Mouse (Mus musculus): ENCODE measurements around the gene Rere. TPM values are rescaled to one million over a fixed set of nuclear protein-coding genes. Genes with fewer than 3 reads are reported as not detected.

The Rere gene
- polyA plus RNA-seq, 1 experiment from 2014 or later = 57.2 TPM

DNA sequence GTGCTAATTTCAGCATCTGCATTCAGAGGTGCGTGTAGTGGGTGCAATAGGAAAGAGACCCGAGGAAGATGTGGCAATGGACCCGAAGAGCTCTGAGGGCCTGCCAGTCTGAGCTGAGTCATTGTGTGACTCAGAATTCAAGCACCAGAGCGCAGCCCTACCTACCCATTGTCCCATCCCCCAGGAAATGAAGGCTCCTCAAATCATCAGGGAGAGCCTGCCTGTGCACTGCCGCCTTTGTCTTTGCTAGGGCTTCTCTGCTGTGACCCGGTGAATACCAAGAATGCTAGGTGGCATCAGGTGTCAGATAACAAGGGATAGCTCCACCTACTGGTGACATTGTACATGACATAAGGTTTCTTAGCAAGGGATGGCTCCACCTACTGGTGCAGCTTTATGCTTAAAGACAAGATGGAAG lies 41.5 kb upstream of the Rere start:
- H3K4me1 ChIP-seq = peaks cover 48% of the 10 kb centered on the region
- H3K36me3 ChIP-seq = peaks cover 45% of the 10 kb centered on the region
- WGBS = 3% methylated on average over 6 of the region's 6 CpGs
- H3K27ac ChIP-seq = no peak overlapping the region
- no peaks in the 10 kb centered on the region for H3K27me3 ChIP-seq (replicated peaks)
- H3K4me2 ChIP-seq (replicated peaks) = peak overlapping the region; percentile 80
- H3K9me3 ChIP-seq = no peaks in the 10 kb centered on the region
- no peak overlapping the region for H3K9ac ChIP-seq
- H3K4me3 ChIP-seq = no peak overlapping the region
- ATAC-seq (ENCODE audit: low FRiP score, low read depth) = no peak

DNA sequence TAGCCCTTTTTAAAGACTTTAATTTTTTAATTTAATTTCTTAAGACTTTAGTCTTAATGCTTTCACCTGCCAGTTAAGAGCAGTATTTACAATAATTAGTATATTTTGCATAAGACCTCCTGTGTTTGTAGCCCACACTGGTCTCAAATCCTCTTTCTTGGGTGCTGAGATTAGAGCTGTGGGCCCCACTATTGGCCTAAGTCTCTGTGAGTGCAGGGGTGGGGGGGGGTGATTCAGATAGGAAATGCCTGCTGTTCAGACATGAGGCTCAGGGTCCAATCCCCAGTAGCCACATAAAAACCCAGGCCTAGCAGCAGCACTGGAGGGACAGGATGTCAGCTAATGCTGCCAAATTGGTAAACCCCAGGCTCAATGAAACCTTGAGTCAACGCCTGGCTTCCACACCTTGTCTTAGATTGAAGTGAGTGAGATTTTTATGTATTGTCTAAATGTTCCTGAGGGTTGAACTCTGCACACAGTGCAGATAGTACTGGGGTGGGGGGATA lies 41.0 kb upstream of the Rere start:
- peaks cover 50% of the 10 kb centered on the region for H3K36me3 ChIP-seq
- no peak overlapping the region for H3K27ac ChIP-seq
- WGBS = 78% methylated on average over 1 of the region's 1 CpGs
- no peak for ATAC-seq (ENCODE audit: low FRiP score, low read depth)
- no peaks in the 10 kb centered on the region for H3K27me3 ChIP-seq (replicated peaks)
- peaks cover 44% of the 10 kb centered on the region for H3K4me1 ChIP-seq
- H3K9me3 ChIP-seq = no peaks in the 10 kb centered on the region
- H3K4me2 ChIP-seq (replicated peaks) = peak overlapping the region; percentile 24; the same call in 1 of the 2 replicates
- H3K9ac ChIP-seq = no peak overlapping the region
- H3K4me3 ChIP-seq = no peak overlapping the region

DNA sequence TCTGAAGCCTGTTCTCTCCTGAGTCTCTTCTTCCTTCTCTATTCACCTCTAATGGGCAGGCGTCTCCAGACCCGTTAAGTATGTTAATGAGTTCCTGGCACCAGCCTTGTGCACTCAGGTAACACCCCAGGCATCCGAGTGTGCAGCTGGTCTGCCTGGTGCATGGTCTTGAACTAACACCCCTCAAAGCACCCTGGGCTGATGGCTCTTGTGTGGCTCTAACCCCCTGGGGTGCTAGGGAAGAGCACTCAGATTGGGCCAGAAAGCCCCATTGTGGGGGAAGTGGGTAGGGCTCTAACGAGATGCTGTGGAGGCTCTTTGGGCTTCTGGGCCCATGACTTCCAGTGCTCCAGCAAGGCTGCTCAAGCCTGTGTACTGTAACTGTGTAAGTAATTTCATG lies 39.7 kb upstream of the Rere start:
- H3K4me1 ChIP-seq = peaks cover 42% of the 10 kb centered on the region

DNA sequence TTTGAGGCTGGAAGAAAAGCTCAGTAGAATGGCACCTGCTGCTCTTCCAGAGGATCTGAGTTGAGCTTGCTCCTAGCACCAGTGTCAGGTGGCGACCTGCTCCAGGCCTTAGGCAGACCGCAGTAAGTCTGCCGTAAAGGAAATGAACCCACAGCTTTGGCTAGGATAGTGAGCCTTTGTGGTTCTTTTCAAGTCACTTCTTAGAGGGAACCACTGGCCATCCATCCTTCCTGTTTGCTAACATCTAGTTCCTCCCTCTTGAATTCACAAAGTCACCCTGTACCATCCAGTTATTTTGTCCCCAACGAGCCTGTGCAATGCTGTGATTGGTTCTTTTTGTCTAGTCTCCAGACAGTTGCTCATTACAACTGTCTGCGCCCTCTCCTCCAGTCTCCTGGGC lies 38.7 kb upstream of the Rere start:
- H3K4me2 ChIP-seq (replicated peaks) = no peak overlapping the region
- no peak overlapping the region for H3K4me3 ChIP-seq
- 83% methylated on average over 5 of the region's 5 CpGs for WGBS
- 0 out of 2 replicates have a peak overlapping the region, but pooled peaks have one; percentile 13 for H3K9ac ChIP-seq
- peaks cover 41% of the 10 kb centered on the region for H3K4me1 ChIP-seq
- H3K27ac ChIP-seq = no peak overlapping the region
- no peak for ATAC-seq (ENCODE audit: low FRiP score, low read depth)
- no peaks in the 10 kb centered on the region for H3K27me3 ChIP-seq (replicated peaks)
- no peaks in the 10 kb centered on the region for H3K9me3 ChIP-seq
- H3K36me3 ChIP-seq = peaks cover 72% of the 10 kb centered on the region

More for the DNA sequence above, 39.7 kb upstream of the Rere start:
- no peak overlapping the region for H3K4me2 ChIP-seq (replicated peaks)
- WGBS = 73% methylated on average over 4 of the region's 4 CpGs
- H3K9me3 ChIP-seq = no peaks in the 10 kb centered on the region
- no peak for ATAC-seq (ENCODE audit: low FRiP score, low read depth)
- H3K27ac ChIP-seq = no peak overlapping the region
- H3K36me3 ChIP-seq = peaks cover 61% of the 10 kb centered on the region
- no peaks in the 10 kb centered on the region for H3K27me3 ChIP-seq (replicated peaks)
- 0 out of 2 replicates have a peak overlapping the region, but pooled peaks have one; percentile 3 for H3K9ac ChIP-seq
- H3K4me3 ChIP-seq = no peak overlapping the region

DNA sequence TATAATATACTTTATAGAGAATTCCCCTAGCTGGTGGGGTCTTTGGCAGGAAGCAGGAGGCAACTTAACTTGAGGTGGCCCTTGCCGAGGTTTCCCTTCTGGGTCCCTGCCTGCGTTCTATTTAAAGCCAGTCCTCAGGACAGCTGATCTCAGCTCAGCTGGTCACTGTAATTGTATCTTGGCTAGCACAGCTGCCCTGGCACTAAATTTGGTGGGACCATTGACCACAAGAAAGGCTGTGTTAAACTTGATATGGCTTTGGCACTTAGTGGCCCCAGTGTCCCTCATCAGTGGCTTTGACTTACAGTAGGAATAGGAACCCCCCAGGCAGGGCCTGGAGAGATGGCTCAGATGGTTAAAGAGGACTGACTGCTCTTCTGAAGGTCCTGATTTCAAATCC lies 35.6 kb upstream of the Rere start:
- whole genome bisulfite sequencing = 78% methylated on average over 2 of the region's 2 CpGs
- no peak overlapping the region for H3K9ac ChIP-seq
- no peak overlapping the region for H3K4me2 ChIP-seq (replicated peaks)
- H3K36me3 ChIP-seq = peaks cover 92% of the 10 kb centered on the region
- H3K4me3 ChIP-seq = no peak overlapping the region
- H3K9me3 ChIP-seq = no peaks in the 10 kb centered on the region
- H3K27ac ChIP-seq = no peak overlapping the region
- H3K4me1 ChIP-seq = peaks cover 28% of the 10 kb centered on the region
- no peak for ATAC-seq (ENCODE audit: low FRiP score, low read depth)
- no peaks in the 10 kb centered on the region for H3K27me3 ChIP-seq (replicated peaks)

DNA sequence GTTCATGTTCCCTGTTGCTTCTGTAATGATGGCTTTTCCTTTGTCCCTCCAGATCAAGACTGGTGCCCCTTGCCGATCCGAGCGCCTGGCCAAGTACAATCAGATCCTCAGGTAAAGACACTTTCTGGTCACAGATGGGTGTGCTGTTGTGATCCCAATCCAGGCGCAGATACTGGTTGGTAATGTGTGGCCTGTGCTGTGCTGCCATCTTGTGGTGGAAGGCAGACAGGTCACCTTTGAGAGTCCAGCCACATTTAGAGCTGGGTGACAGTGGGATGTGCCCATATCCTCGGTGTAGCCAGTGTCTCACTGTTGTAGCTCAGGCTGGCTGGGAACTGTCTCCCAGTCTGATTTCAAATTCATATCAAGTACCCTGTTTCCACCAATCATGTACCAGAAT lies 33.4 kb upstream of the Rere start:
- ATAC-seq (ENCODE audit: low FRiP score, low read depth) = 0 out of 2 replicates have a peak, but pooled peaks have one; percentile 38

DNA sequence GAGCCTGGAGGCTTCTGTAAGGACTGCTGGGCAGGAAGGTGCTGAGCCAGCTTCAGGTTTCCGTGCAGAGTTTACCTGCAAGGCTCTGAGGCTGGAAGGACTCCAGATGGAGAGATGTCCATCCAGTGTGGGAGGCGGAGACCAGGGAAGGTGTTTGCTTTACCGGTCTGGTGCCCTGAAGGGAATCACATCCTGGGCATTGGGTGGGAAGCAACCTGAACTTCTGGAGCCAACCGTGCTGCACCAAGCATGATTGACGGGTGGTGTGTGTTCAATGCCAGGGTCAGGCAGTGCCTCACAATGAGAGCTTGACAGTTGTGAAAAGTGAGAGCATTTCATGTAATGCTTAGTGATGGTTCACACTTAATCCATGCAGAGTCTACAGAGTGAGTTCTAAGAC lies 32.5 kb upstream of the Rere start:
- Histone ChIP-seq H3K9ac (no peak overlapping the region), H3K27me3 (replicated peaks) (no peaks in the 10 kb centered on the region), H3K9me3 (no peaks in the 10 kb centered on the region), H3K4me2 (replicated peaks) (no peak overlapping the region), H3K27ac (no peak overlapping the region), H3K4me1 (peaks cover 19% of the 10 kb centered on the region), H3K36me3 (peaks cover 65% of the 10 kb centered on the region), H3K4me3 (no peak overlapping the region)
- ATAC-seq (ENCODE audit: low FRiP score, low read depth) = no peak
- 83% methylated on average over 5 of the region's 5 CpGs for WGBS

More for the DNA sequence above, 33.4 kb upstream of the Rere start:
- 68% methylated on average over 5 of the region's 5 CpGs for WGBS
- Histone ChIP-seq H3K4me3 (no peak overlapping the region), H3K27ac (no peak overlapping the region), H3K36me3 (peaks cover 74% of the 10 kb centered on the region), H3K27me3 (replicated peaks) (no peaks in the 10 kb centered on the region), H3K9ac (no peak overlapping the region), H3K4me2 (replicated peaks) (no peak overlapping the region), H3K9me3 (no peaks in the 10 kb centered on the region), H3K4me1 (peaks cover 22% of the 10 kb centered on the region)

DNA sequence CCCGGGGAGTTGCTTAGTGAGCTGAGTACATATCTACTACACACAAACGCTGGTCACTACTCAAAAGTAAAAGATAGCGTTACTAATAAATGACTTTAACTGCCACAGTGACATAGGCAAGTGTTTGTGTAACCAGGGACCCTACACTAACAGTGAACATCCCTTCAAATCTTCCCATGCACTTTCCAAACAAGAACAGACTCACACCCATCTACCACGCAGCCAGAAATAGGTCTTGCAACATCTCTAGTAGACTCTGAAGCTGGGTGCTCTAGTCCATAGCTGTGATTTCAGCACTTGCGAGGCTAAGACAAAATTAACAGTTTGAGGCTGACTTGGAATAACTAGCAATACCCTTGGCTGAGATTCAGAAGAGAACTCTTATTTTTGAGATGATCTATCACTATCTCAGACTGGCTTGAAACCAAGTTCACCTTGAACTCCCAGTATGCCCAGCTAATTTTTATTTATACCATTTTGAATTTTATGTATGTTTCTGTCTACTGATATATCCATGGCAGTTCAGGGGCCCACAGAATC lies 31.6 kb upstream of the Rere start:
- H3K27ac ChIP-seq = no peak overlapping the region
- H3K9me3 ChIP-seq = no peaks in the 10 kb centered on the region
- no peak overlapping the region for H3K4me3 ChIP-seq
- H3K4me2 ChIP-seq (replicated peaks) = no peak overlapping the region
- H3K9ac ChIP-seq = no peak overlapping the region
- 77% methylated on average over 5 of the region's 5 CpGs for WGBS
- peaks cover 56% of the 10 kb centered on the region for H3K36me3 ChIP-seq
- H3K27me3 ChIP-seq (replicated peaks) = no peaks in the 10 kb centered on the region
- H3K4me1 ChIP-seq = peaks cover 19% of the 10 kb centered on the region
- no peak for ATAC-seq (ENCODE audit: low FRiP score, low read depth)

DNA sequence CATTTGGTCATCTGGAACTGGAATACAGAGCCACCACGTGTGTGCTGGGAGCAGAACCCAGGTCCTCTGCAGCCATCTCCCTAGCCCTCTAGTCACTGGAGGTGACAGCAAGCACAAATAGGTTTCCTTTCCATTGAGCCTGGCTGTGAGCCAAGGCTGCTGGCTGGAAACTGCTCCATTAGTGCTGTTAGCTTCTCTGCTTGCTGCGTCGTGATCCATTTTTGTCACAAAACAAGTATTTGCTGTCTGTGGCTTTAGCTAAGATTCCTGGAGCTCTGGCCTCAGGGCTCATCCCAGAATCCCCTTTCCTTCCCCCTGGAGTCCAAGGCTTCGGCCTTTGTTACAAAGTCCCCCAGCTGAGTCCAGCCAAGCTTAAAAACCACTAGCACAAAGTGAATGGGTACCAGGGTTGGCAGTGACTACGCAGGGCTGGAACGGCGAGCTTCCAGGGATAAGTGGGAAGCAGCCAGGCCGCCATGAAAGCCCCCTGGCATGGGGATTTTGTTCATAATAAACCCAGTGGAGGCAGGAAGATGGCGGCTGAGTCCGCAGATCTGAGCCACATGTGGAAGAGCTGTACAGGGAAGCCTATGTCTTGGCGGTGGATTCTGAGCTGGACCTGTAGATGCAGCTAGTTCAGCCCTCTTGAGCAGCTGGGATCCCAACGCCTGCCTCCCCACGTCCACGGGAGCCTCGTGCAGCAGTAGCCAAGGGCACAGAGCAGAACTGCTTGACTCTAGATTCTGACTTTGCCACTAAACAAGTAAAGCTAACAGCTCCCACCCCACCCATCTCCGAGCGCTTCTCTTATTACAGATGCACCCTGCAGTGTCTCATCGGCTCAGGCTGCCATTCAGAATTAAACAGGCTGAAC lies 30.7 kb upstream of the Rere start:
- H3K4me3 ChIP-seq = no peak overlapping the region
- H3K27me3 ChIP-seq (replicated peaks) = no peaks in the 10 kb centered on the region
- no peak overlapping the region for H3K9ac ChIP-seq
- H3K27ac ChIP-seq = peak overlapping the region; percentile 15
- H3K4me2 ChIP-seq (replicated peaks) = no peak overlapping the region
- H3K9me3 ChIP-seq = no peaks in the 10 kb centered on the region
- H3K36me3 ChIP-seq = peaks cover 46% of the 10 kb centered on the region
- peak; percentile 51 for ATAC-seq (ENCODE audit: low FRiP score, low read depth)
- WGBS = 44% methylated on average over 18 of the region's 18 CpGs
- peaks cover 19% of the 10 kb centered on the region for H3K4me1 ChIP-seq

DNA sequence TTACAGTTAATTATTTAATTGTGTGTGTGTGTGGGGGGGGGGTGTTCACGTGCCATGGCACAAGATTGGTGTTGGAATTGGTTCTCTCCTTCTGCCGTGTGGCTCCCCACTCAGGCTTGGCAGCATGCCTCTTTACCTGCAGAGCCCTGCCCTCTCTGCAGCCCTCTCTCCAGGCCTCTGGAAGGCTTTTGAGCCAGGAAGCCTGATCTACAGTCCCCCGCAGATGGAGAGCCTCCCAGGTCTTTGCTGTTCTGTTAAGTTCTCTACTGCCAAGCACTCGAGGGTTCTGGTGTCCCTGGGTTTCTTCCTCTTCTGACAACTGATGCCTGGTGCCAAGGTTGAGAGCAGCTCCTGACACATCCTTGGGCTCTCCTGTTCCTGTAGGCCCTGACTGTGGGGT lies 27.0 kb upstream of the Rere start:
- Histone ChIP-seq H3K4me2 (replicated peaks) (no peak overlapping the region), H3K36me3 (peaks cover 13% of the 10 kb centered on the region), H3K9me3 (no peaks in the 10 kb centered on the region), H3K9ac (no peak overlapping the region), H3K4me3 (no peak overlapping the region), H3K4me1 (peaks cover 27% of the 10 kb centered on the region), H3K27ac (no peak overlapping the region), H3K27me3 (replicated peaks) (no peaks in the 10 kb centered on the region)
- WGBS = 74% methylated on average over 4 of the region's 4 CpGs
- ATAC-seq (ENCODE audit: low FRiP score, low read depth) = no peak

DNA sequence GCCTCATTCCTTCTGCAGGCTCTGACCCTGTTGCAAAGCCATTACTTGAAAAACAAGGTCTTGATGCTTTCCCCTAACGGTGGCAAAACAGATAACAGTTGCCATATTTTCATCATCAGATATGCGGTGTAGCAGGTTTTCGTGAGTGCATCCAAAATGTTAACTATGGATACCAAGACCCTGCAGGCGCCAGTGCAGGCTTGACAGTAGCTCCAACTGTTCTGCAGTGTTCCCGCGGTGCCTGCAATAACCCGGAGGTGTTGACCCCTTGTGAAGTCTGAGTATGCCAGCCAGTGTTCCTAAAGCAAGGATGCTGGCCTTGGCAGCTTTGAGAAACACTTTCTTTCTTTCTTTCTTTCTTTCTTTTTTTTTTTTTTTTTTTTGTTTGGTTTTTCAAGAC lies 26.3 kb upstream of the Rere start:
- ATAC-seq (ENCODE audit: low FRiP score, low read depth) = no peak
- Histone ChIP-seq H3K4me3 (no peak overlapping the region), H3K9ac (no peak overlapping the region), H3K27me3 (replicated peaks) (no peaks in the 10 kb centered on the region), H3K4me1 (peaks cover 25% of the 10 kb centered on the region), H3K4me2 (replicated peaks) (no peak overlapping the region), H3K9me3 (no peaks in the 10 kb centered on the region), H3K36me3 (peaks cover 6% of the 10 kb centered on the region), H3K27ac (no peak overlapping the region)
- WGBS = 88% methylated on average over 7 of the region's 7 CpGs

DNA sequence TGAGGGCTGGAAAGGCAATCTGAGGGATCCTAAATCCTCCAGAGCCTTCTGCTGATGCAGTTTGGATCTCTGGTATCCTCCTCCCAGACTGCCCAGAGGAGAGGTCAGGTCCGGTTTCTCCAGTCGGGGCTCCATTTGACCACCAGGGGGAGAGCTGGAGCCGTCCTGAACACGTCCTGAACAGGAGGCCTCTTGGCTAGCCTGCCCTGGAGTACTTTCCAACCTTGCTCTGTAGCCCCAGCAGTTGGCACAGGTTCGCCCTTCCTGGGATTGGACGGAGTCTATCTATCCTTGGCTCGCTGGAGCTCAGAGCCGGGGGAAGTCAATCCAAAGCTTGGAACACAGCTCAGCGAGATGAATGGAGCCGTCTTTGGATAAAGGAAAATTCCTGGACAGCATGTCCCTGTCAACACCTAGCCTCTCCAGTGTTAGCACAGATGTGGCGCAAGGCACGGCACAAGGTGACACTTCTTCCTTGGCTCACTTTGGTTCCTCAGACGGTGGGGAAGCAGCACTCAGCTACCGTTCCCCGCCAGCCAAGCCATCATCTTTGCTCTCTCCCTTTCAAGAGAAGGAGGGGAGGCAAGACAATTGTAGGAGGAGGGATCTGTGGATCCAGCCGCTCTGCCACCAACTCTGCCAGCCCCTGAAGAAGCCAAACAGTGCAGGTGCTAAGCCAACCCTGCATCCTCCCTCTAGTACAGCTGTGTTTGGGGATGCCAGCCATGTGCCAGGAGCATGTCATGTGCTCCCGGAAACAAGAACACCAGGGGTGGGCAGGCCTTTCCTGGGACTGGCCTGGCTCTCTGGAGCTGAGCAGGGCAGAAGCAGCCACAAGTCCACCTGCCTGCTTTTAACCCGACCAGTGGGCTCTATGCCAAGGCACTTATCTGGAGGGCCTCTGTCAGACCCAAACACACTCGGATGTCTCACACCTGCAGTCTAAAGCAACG lies 23.9 kb upstream of the Rere start:
- no peaks in the 10 kb centered on the region for H3K9me3 ChIP-seq
- peak; percentile 64 for ATAC-seq (ENCODE audit: low FRiP score, low read depth)
- H3K36me3 ChIP-seq = peaks cover 3% of the 10 kb centered on the region
- 56% methylated on average over 20 of the region's 20 CpGs for WGBS
- no peaks in the 10 kb centered on the region for H3K27me3 ChIP-seq (replicated peaks)
- peaks cover 8% of the 10 kb centered on the region for H3K4me1 ChIP-seq
- H3K4me2 ChIP-seq (replicated peaks) = no peak overlapping the region
- H3K27ac ChIP-seq = no peak overlapping the region
- H3K4me3 ChIP-seq = no peak overlapping the region
- H3K9ac ChIP-seq = no peak overlapping the region

All from neural tube, embryonic 12.5 days (tissue).